Mouse (Mus musculus) gastrocnemius, adult 8-10 months (tissue): ENCODE data around the gene Plpp1. TPM values are rescaled to one million over a fixed set of nuclear protein-coding genes. Genes with fewer than 3 reads are reported as not detected.

Source experiments
- DNase-seq, 2 experiments: peaks; one replicate each; pipeline ENCODE4 v3.0.0; 2022; ENCODE audit warnings: low spot score in 2 of 2
- total RNA-seq, 4 experiments: library from RNA; stranded (reverse); gene quantifications; 2 replicates each; pipeline ENCODE4 v1.2.4; 2022

The Plpp1 gene
- total RNA-seq, 4 experiments from 2014 or later: 33.7 to 45.4 (median 40.9) TPM

DNA sequence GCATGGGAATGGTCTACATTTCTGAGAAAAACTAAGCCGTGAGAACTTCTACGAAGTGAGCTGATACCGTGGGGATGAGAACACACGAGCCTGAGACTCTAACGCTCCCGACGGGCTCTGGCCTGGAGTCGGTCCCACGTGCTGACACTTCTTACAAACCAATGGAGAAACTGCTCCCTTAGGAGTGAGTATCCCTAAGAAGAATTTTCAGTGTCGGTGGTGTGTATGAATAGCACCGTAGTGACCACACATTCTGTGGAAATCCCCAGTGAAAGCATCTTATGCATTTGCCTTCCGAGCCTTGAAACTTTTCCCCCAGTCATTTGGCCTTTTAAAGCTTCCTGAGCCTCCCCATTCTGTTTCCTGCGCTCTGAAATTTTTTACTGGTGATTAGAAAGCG lies 27.7 kb upstream of the Plpp1 start:
- DNase-seq: no peak

DNA sequence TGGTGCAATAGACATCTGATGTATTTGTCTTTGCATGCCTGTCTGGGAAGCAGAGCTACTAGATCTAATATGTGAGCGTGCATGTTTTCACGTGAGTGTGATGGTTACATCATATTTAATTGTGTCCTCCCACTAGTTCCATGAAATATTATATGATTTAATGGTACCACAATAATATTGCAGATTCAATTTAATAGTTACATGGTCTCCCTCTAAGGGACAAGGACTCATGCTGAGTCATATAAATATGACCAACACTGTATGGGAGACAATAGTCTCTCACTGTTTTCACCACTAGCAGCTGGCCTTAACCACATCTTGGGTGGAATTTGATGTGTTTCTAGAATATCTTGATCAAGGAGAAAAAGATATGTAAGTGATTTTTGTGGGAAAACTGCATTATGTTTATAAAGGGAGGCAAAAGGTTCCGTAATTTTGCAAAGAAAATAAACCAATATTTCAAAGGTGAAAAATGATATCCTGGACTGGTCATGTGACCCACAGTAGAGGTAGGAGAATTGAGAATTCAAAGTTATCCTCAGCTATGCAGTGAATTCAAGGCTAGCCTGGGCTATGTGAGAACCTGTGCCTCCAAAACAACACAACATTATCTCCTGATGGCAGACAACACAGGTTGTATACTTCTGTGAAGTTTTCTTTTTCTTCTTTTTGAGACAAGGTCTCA lies 26.5 kb upstream of the Plpp1 start:
- DNase-seq: no peak

DNA sequence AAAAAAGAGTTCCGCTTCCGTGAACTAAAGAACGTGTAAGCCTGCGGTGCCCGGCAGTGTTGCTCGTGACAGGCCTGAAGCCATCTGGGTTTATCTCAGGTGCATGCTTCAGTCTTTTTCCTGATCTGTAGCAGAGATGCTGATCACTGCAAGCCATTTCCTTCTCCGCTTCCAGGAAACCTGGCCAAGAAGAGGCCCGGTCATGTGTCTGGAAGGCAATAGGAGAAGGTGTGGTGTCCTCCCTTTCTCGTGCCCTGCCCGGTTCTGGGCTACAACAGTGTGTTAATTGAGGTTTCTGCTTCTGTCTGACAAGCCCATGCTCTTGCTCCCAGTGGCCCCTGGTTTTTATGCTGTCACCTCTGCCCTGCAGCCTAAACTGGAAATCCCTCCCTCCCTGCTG lies 24.7 kb upstream of the Plpp1 start:
- DNase-seq: no peak

DNA sequence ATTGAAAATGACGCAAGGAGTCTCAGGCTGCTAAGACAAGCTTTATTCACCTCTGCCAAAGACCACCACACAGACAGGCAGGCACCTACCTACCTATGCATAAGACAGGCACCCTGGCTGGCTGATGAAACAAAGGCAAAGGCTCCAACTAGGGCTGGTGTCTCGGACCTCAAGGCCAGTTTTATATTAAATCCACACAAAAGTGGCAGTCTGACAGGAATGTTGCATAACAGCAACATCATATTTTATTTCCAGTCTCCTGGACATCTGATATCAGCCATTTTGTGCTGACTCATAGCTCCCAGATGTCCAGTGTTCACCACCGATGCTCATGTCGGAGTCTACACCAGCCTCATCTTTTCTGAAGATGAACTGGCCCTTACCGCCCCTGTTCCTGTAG lies 22.2 kb upstream of the Plpp1 start:
- no peak for DNase-seq

DNA sequence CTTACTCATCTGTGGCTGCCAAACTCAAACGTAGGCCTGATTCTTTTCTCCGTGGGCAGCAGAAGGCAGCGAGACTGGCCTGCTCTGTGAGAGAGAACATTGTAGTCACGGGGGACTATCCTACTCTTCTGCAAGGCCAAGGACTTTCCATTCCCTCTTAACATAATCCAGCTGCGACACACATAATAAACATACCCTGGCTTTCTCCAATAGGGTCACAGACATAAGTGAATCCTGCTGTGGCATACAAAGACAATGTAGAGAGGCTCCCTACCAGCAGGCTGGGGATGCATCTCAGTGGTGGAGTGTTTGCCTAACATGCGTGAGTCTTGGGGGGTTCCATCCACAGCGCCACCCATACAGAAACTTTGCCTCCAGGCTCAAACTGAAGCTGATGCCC lies 15.3 kb upstream of the Plpp1 start:
- DNase-seq: no peak

DNA sequence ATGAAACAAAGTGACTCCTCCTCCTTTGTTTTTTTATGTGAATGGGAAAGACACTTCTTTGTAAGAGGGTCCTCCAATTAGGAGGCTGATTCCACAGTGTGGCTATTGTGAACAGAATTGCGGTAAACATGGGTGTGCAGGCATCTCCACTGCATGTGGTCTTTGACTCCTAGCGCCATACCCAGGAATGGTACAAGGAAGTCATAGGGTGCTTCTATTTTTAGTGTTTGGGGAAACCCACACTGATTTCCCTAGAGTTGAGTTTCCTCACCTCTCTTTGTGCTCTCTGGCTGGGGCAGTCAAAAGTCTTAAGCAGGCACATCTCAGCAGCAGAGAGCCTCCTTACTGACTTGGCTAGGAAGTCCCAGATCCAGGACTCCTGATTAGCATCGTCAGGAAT lies 14.4 kb upstream of the Plpp1 start:
- no peak for DNase-seq

DNA sequence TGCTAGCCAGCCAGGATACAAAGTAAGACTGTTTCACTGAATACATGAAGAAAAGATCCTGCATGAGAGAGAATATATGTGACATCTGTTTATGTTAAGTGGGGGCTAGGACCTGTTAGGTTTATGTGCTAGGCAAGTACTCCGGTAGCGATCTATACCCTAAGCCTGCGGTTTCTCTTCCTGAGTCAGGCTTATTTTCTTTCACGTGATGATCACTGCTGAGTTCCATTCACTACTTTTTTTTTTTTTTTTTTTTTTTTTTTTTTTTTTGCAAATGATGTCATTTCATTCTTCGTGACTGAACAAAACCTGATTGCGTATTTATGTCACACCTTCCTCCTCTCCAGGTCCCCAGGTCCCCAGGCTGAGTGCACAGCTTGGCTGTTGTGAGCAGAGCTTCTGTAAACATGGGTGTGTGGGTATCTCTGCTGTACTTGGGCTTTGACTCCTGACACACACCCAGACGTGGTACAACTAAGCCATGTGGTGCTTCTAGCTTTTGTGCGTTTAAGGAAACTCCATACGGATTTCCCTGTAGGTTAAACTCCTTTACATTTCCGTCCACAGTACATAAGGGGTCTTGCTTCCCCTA lies 13.6 kb upstream of the Plpp1 start:
- DNase-seq: no peak

DNA sequence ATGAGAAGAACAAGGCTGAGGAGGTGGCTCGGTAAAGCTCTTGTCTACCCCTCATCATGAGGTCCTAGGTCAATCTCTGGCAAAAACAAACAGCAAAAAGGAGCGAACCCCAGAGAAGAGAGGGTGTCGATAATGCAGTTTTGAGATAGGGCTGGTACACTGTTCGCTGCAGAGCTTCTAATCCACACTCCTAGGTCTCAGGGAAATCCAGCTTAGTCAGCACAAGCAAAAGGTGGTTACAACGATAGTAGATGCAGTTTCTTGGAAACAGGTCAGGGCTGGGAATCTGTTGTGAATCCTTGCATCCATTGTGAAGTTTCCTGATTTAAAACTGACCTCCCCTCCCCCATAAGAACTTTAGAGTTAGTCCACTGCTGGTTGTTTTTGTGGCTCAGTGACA lies 9.8 kb upstream of the Plpp1 start:
- DNase-seq: no peak

DNA sequence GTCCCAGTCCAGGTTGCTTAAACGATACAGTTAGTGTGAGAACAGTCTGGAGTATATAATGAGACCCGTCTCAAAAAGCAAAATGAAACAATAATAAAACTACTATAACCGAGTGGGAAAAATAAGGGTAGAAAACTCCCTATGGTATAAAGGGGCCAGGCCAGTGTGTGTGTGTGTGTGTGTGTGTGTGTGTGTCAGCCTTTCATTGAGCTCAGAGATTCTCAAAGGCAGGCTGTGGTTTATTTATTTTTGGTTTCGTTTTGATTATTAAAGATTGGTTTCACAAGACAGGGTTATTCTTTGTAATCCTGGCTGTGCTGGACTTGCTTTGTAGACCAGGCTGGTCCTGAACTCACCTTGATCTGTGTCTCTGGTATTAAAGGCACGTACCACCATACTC lies 8.7 kb upstream of the Plpp1 start:
- no peak for DNase-seq

DNA sequence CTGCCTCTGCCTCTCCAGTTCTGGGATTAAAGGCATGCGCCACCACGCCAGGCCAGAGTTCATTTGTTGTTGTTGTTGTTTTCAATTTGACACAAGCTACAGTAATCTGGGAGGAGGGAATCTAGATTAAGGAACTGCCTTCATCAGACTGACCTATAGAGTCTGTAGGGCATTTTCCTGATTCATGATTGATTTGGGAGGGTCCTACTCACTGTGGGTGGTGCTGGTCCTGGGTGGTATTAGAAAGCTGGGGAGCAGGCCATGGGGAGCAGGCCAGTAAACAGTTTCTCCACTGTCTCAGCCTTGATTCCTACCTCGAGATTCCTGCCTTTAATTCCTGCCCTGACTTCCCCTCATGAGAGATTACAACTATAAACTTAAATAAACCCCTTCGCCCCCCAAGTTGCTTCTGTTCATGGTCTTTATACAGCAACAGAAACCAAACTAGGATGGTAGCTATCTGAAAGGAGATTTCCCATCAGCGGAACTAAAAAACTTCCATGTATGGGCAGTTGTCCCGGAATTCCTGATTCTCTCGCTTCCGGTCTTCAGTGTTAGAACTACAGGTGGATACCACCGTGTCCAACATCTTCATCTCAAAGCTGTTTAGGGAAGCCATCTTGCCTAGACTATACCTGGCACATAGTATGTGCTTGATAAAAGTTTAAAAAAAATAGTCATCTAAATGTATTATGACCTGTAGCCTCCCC lies 2.2 kb upstream of the Plpp1 start:
- no peak for DNase-seq

DNA sequence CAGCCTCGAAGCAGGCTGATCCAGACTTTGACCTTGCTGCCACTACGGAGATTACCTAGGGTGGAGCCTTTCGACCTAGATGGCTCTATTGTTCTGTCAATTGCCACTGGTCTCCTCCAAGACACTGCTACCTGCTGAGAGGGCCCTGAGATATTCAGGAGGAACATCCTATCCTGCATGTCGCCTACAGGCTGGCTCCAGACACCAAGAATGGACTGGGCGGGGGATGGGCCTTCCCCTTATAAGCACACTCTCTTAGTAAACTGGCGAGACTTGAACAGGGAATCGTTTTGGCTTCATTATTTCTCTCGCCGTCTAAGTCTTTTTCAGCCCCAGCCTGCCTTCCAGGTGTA lies 1.7 kb upstream of the Plpp1 start:
- no peak for DNase-seq

DNA sequence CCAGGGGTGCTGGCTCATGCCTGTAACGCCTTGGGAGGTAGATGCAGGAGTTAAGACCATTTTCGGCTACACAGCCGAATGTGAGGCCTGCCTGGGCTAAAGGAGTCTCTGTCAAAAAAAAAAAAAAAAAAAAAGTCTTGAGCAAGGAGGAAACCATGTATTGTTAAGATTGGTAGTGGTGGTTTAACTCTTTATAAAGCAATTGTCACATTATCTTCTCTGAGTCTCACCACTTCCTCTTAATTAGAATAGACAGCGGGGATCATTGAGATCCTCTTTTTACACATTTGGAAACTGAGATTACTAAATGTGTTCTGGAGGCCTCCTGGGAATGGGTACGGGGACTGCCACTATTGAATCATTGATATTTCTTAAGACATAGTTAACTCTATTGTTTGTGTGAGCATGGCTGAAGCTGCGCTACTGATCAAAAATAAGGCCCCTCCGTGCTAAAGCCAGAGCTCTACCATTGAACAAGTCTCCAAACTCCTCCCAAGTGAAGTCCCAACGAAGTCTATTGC lies 811 bp upstream of the Plpp1 start:
- DNase-seq: no peak

DNA sequence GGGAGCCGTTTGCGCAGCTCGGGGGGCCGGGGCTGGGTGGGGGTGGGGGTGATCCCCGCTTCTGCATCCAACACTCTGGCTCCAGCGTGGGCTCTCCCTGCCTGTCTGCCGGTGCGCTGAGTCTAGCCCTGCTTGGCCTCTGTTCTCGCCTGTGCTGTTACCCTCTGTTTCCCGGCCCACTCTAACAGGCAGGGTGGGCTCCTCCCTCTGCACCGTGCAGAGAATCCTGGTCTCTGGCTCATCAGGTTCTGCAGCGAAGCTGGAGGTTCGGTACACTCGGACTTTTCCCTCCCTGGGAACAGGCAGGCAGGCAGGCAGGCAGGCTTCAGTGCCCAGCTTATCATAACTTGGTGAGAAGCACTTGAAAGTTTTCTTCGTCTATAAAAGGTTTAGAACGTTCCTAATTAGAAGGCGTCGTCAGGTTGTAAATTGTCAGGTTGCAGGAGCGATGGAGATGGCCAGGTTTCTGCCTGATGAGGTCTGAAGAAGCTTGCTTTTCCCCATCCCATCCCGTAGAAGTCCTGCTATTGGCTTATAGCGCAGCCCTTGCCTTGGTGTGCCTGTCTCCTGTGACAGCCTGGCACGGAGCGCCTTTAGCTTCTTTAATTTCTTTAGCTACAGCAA lies 901 bp downstream of the Plpp1 start:
- no peak for DNase-seq

DNA sequence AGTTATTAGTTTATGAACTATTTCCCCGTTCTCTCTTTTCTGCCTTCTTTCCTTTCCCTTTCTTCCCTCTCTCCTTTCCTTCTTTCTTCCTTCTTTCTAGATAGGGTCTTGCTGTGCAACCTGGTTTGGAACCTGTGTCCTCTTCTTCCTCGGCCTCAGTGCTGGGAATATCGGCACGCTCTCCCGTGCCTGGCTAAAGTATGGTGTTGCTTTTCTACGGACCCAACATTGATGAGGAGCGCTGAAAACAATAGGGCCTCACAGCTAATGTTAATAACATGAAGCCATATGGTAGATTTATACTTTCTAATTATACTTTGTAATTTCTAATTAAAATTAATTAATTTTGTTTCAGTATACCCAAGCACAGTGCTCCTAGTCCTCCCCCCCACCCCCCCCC lies 2.5 kb downstream of the Plpp1 start:
- DNase-seq: no peak

DNA sequence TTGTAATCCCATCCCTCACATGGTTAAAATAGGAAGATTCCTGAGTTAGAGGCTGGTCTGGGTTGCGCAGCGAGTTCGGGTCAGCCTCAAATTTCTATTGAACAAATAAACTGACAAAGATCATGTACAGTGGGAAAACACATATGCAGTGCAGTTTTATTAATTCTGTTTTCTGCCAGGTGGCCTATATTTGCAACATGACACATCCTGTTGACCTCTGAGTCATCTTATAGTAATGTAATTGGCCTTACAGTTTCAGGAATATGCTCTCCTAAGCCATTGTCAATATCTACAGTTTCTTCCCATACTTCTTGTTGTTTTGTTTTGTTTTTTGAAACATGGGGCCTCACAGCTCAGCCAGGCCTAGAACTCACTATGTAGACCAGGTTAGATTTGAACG lies 3.1 kb downstream of the Plpp1 start:
- DNase-seq: no peak

DNA sequence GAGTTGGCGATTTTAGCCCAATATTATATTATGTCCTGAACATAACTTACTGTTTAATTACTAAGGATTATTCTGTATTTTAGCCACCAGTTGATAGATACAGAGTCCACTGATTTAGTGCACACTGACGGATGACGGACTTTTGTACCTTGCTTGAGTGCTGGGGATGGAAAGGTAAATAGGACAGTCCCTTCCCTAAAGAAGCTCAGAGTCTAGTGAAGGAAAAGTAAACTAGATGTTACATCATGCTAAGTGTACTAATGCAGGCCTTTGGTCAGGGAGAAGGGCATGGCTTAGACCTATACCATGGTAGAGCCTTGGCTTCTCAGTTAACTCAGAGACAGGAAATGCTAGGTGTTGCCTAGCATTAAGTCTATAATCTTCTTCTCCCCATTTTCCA lies 4.9 kb downstream of the Plpp1 start:
- DNase-seq: no peak

DNA sequence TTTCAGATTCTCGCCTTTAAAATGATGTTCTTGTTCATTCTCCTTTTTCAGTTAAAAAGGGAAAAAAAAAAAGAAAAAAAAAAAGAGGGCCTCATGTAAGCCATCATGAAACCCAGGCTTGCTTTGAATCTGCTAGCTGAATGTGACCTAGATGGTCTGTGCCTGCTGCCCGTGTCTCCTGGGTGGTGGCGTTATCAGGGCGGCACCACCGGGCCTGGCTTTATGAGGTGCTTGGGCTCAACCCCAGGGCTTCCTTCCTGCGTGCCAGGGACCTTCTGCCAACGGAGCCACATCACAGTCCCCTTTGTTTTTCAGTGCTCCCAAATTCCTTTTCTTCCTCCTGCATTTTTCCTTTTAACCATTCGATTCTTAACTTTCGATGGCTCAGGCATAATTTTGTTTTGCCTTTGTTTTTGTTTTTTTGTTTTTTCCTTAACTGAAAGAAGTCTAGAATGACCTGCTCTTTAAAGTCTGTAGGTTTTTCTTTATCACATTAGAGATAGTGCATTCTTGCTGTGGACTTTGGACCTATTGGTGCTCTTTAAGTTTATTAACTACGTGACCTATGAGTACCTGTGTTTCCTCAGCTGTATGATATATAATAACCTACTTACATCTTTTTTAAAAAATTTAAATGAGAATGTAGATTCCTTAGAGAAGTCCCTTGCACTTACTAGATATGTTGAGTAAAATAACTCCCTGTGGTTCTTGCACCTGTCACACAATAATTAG lies 7.5 kb downstream of the Plpp1 start:
- DNase-seq: no peak

DNA sequence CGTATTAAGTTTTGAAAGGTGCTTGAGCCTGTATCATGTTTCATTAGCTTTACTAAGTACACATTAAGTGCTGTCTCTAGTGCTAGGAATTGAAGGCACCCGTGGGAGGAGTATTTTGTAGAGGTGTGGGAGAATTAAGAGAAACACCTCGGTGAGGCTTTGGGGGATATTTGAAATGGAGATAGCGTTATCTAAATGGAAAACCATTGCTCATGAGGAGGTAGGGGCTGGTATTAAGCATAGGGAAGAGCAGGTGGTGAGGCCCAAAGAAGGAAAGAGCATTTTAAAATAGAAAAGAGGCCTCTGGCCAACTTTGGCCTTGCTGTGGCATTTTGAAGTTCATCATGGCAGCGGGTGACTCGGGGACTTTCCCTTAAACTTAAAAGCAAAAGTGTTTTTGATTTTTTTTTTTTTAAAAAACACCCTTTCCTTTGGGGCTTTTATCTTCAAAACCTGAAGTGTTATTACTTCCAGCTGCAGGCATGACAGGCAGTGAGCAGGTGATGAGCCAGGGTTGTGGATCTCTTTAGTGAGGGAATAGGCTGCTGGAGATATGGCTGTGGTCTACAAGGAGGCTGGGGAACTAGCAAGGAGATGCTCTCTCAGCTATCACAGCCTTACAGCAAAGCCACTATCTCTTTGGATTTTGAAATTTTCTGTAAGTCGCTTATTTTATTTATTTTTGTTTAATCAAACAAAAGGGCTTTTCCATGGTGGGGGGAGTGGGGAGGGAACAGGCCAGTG lies 9.1 kb downstream of the Plpp1 start:
- no peak for DNase-seq

DNA sequence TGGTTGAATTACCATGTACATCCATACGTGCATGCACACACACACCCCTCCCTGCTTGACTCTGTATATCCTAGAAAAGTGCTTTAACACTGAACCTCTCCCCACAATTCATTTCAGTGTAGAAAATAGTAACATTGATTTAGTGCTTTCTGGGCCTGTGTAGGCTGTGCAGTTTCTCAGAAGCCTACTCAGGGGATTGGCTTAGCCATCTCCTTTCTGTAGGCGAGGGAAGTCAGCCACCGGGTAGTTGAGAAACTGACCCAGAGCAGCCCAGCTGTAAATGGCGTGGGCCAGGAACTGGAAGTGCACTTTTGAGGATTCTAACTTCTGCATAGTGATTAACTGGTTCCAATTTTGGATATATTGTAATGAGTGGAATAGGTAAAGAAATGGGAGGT lies 9.7 kb downstream of the Plpp1 start:
- DNase-seq: no peak

DNA sequence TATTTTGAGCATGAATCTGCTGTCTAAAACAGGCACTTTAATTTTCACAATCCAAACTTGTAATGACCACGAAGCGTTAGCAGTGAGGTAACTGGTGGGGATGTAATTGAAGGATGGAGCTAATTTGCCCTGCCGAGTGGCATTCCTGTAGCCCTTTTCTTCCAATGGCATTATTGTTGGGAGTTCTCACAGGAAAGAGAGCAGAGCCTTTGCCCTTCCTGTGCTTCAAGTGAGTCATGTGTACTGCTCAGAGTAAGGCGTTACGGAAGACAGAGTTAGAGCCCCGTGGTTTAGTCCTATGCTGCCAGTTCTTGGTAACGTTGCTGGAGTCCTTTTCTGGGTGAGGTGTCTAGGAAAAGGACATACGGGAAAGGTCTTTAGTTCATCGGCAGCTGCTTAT lies 10.2 kb downstream of the Plpp1 start:
- no peak for DNase-seq
